Mouse (Mus musculus) stomach, postnatal 0 days (tissue): ENCODE data around the gene Tfec. TPM values are rescaled to one million over a fixed set of nuclear protein-coding genes. Genes with fewer than 3 reads are reported as not detected.

Experiments used
- ATAC-seq: fragments of 200-750 bp; cut with Nextera tagmentation; 2 replicates; pipeline ENCODE4 v1.8.0; 2017; ENCODE audit not compliant: low FRiP score, low TSS enrichment
- DNase-seq: peaks from one replicate; pipeline ENCODE4 v3.0.0-alpha.2; 2016; ENCODE audit warnings: low spot score
- H3K27ac ChIP-seq: fragments of 300-500 bp; sonication (generic); replicated peaks from 2 replicates; pipeline ENCODE4 v1.5.1; 2014; ENCODE audit warnings: mild to moderate bottlenecking, control low read depth
- H3K27me3 ChIP-seq: fragments of 300-500 bp; sonication (generic); 2 replicates; pipeline ENCODE4 v1.6.1; 2014; ENCODE audit warnings: low read length; ENCODE audit not compliant: control insufficient read depth, insufficient read depth
- H3K36me3 ChIP-seq: fragments of 300-500 bp; sonication (generic); 2 replicates; pipeline ENCODE4 v1.6.1; 2014; ENCODE audit warnings: low read length, mixed read lengths; ENCODE audit not compliant: control insufficient read depth, insufficient read depth
- H3K4me1 ChIP-seq: fragments of 300-500 bp; sonication (generic); replicated peaks from 2 replicates; pipeline ENCODE4 v1.6.1; 2014; ENCODE audit warnings: antibody characterized with exemption; ENCODE audit not compliant: control insufficient read depth, insufficient read depth
- H3K4me2 ChIP-seq: fragments of 300-500 bp; sonication (generic); replicated peaks from 2 replicates; pipeline ENCODE4 v1.6.1; 2014; ENCODE audit warnings: low read depth, mild to moderate bottlenecking, control low read depth, moderate library complexity
- H3K4me3 ChIP-seq: fragments of 300-500 bp; sonication (generic); 2 replicates; pipeline ENCODE4 v1.5.1; 2014; ENCODE audit warnings: low read depth, low read length, control low read depth
- H3K9ac ChIP-seq: fragments of 300-500 bp; sonication (generic); 2 replicates; pipeline ENCODE4 v1.6.1; 2014; ENCODE audit warnings: mild to moderate bottlenecking, low read length, control low read depth, mixed read lengths
- H3K9me3 ChIP-seq: fragments of 300-500 bp; sonication (generic); 2 replicates; pipeline ENCODE4 v1.6.1; 2016; ENCODE audit warnings: low read length; ENCODE audit not compliant: control insufficient read depth
- CTCF ChIP-seq: IDR thresholded peaks from 2 replicates; pipeline ENCODE4 v1.5.1; 2016; ENCODE audit warnings: antibody characterized with exemption, low read depth, mild to moderate bottlenecking, moderate library complexity
- EP300 ChIP-seq: optimal IDR thresholded peaks from 2 replicates; pipeline ENCODE3; 2016; ENCODE audit warnings: antibody characterized with exemption
- WGBS: fragments of 180-500 bp; shearing (Covaris S2); extraction: QIAGEN DNeasy Blood & Tissue Kit; methylation state at CpG from one replicate; pipeline ENCODE4 v1.1.7; 2014; 5-methylcytosine and 5-hydroxymethylcytosine counted together
- polyA plus RNA-seq: library from polyadenylated mRNA; unstranded; fragments of >200 nt; fragmentation: Nextera tagmentation; extraction: Ambion mirVana; gene quantifications from 2 replicates; pipeline ENCODE4 v1.2.1, GENCODE M21; 2015

Tfec gene
- polyA plus RNA-seq, 1 experiment from 2014 or later, result 0.61 TPM

DNA sequence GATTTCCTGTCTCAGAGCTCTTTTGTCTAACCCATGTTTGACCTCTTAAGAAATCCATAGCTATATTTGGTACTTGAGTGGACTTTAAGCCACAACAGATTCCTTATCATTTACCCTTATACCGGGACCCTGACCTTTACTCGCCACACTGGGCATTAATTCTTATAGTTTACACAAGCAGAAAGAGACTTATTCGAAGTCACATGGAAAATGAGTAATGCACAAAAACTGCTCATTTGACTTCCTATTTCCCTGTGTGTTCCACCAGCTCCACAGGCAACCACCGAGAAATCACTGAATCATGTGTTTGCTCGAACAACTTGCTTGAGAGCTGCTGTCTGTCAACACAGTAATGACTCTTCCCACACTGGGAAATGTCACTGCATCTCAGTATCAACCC is 6.4 kb downstream of the Tfec start:
- Histone ChIP-seq H3K27me3 (no peaks in the 10 kb centered on the region), H3K9me3 (no peaks in the 10 kb centered on the region), H3K4me3 (no peak overlapping the region), H3K4me1 (no peaks in the 10 kb centered on the region), H3K9ac (no peak overlapping the region), H3K27ac (no peak overlapping the region), H3K4me2 (no peak overlapping the region), H3K36me3 (no peaks in the 10 kb centered on the region)
- no peak for TF ChIP-seq EP300
- DNase-seq (no peak), ATAC-seq (peak; percentile 94)
- WGBS, result 29% methylated on average over 5 of the region's 5 CpGs

DNA sequence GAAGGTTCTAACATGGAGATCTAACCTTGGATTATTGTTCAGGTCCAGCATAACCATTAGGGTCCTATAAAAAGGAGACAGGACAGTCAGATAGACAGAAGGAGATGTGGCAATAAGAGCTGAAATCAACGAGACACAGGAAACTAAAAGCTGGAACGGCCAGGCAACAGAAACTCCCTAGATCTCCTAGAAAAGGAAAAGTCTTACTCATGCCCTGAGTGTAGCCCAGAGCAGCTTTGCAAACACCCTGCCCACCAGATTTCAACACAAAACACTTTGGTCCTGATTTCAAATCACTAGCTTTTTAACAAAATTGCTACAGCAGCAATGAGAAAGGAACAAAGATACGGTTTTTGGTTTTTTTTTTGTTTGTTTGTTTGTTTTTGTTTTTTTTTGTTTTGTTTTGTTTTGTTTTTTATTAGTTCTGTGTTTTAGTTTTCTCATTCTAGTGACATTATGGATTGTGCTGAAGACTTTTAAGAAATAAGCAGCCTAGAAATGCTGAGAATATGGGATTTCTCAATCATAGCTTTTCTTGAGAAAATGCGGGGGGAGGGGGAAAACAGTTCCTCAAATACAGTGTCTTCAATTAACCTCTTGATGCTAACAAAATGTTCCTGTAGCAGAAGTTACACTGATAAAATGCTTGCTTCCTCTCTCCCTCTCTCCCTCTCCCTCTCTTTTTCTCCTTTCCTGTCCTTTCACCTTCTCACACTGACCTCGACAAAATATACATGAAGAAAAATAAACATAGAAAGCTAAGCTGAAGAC is 14.5 kb downstream of the Tfec start:
- H3K9ac ChIP-seq, result no peak overlapping the region
- H3K4me2 ChIP-seq, result no peak overlapping the region
- DNase-seq (no peak), ATAC-seq (no peak)
- 61% methylated on average over 5 of the region's 5 CpGs for WGBS
- TF ChIP-seq EP300 (no peak), CTCF (no peak)
- no peaks in the 10 kb centered on the region for H3K9me3 ChIP-seq
- no peak overlapping the region for H3K4me3 ChIP-seq
- no peaks in the 10 kb centered on the region for H3K36me3 ChIP-seq
- H3K27me3 ChIP-seq, result no peaks in the 10 kb centered on the region
- H3K4me1 ChIP-seq, result no peaks in the 10 kb centered on the region
- no peak overlapping the region for H3K27ac ChIP-seq

DNA sequence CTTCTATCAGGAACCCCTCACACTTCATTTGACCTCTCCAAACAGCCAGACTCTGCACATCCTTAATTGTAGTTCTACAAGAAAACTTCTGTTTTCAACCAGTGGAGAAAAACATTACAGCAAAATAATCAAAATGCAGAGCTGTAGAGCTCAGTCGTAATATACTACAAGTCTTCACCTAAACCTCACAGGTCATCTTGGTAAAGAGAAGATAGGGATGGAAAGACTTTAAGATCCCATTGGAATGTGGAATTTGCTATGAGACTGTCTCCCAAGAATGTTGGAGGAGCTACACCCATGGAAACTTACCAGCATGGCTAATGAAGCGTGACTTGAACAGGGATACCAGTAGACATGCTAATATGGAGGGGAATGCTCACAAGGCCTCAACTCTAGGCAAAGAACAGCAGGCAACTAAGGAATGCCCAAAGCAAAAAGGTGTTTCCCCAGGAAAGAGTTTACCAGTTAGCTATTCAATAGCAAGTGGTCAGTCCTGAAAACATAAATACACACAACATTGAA is 24.2 kb downstream of the Tfec start:
- TF ChIP-seq CTCF, result no peak
- TF ChIP-seq EP300, result no peak
- no peaks in the 10 kb centered on the region for H3K4me1 ChIP-seq
- H3K27me3 ChIP-seq, result no peaks in the 10 kb centered on the region
- 86% methylated on average over 2 of the region's 2 CpGs for WGBS
- H3K36me3 ChIP-seq, result no peaks in the 10 kb centered on the region
- H3K9me3 ChIP-seq, result no peaks in the 10 kb centered on the region
- H3K4me3 ChIP-seq, result no peak overlapping the region
- DNase-seq (no peak), ATAC-seq (no peak)
- H3K9ac ChIP-seq, result no peak overlapping the region
- H3K4me2 ChIP-seq, result no peak overlapping the region
- no peak overlapping the region for H3K27ac ChIP-seq

DNA sequence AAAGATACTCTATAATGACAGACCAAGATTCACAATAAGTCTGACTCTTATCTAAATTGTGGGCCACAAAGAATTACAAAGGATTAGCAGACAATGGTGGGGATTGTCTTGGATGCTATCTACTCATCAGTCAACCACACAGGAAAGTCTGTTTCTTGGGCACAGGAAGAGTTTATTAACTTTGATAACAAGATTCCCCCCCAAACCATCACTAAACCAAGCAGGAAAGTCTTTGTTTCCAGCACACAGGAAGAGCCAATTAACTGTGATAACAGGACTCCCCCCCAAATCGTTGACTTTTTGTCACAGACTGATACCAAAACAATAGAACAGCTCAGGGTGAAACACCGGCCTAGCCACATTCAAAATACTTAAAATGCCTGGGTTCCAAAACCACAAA is 28.2 kb downstream of the Tfec start:
- DNase-seq (no peak), ATAC-seq (no peak)
- Histone ChIP-seq H3K36me3 (no peaks in the 10 kb centered on the region), H3K27me3 (no peaks in the 10 kb centered on the region), H3K9me3 (no peaks in the 10 kb centered on the region), H3K9ac (no peak overlapping the region), H3K4me3 (no peak overlapping the region), H3K4me1 (no peaks in the 10 kb centered on the region), H3K27ac (no peak overlapping the region), H3K4me2 (no peak overlapping the region)
- WGBS, result 61% methylated on average over 2 of the region's 2 CpGs
- no peak for TF ChIP-seq CTCF
- no peak for TF ChIP-seq EP300

DNA sequence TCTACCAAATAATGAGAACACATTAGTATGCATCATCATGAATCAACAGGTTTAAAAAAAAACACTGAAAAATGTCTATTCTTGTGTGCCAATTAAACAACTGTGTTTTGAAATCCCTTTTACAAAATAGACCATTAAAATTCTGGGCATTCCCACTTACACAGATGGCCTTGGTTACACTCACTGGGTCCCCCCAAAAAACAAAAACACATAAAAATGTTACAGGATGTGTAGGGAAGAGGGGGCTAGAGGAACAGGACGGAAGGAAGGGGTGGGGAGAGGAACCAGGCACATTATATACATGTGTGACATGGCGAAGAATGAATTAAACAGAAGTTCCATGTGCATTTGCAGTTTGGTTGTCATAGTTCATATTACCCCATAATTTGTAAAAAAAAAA is 29.9 kb downstream of the Tfec start:
- Histone ChIP-seq H3K4me3 (no peak overlapping the region), H3K27me3 (no peaks in the 10 kb centered on the region), H3K4me2 (no peak overlapping the region), H3K9me3 (no peaks in the 10 kb centered on the region), H3K36me3 (no peaks in the 10 kb centered on the region), H3K4me1 (no peaks in the 10 kb centered on the region), H3K9ac (no peak overlapping the region), H3K27ac (no peak overlapping the region)
- DNase-seq, result no peak
- 78% methylated on average over 2 of the region's 2 CpGs for WGBS
- ATAC-seq, result no peak
- TF ChIP-seq CTCF (no peak), EP300 (no peak)

DNA sequence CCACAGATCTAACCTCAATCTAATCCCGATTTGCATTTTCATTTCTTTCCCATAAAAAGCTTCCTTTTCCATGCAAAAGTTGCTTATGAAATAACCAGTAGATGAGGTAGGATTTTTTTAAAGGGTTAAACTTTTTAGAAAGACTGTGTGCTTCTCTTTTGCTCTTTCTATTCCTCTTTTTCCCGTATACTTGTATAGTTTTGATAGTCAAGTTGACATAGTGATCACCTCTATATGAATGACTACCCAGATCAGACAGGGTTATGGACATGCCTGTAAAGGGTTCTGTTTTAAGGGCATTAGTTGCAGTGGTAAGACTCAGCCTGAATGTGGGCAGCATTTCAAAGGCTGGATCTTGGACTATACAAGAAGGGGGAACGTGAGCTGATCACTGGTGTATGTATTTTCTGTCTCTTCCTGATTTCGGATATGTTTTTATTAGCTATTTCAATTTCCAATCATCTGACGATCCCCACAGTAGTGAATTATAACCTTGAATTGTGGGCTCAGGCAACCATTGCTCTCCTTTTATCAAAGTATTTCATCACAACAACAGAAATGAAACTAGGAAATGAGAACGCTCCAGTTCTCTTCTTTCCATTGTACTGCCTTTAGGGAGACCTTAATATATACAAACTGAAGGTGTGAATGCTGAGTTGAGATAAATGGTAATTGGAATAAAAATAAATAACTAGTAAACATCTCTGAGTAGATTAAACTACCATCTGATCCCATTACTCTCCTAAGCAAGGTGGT is 35.3 kb downstream of the Tfec start:
- H3K4me2 ChIP-seq, result no peak overlapping the region
- H3K36me3 ChIP-seq, result no peaks in the 10 kb centered on the region
- ATAC-seq (no peak), DNase-seq (no peak)
- TF ChIP-seq CTCF, result no peak
- no peak for TF ChIP-seq EP300
- no peak overlapping the region for H3K27ac ChIP-seq
- H3K27me3 ChIP-seq, result no peaks in the 10 kb centered on the region
- H3K4me3 ChIP-seq, result no peak overlapping the region
- H3K4me1 ChIP-seq, result no peaks in the 10 kb centered on the region
- no peaks in the 10 kb centered on the region for H3K9me3 ChIP-seq
- 88% methylated on average over 6 of the region's 6 CpGs for WGBS
- no peak overlapping the region for H3K9ac ChIP-seq
